Mouse (Mus musculus) cerebellum, adult 2 months (tissue): ENCODE measurements at regions not wholly inside any gene's neighbourhood (a gene's known extent, or its start where the extent isn't known, plus 50 kb on each side); places are given as distances from the start of the nearest gene placed in this dataset.

ENCODE experiments used
- DNase-seq, 2 experiments: peaks; one replicate each; pipeline ENCODE4 v3.0.0; 2021
- H3K27ac ChIP-seq: fragments of 200-500 bp; 2 replicates; pipeline ENCODE4 v1.5.1; 2012; ENCODE audit warnings: low read length, control low read depth, inconsistent platforms; ENCODE audit not compliant: insufficient read depth
- H3K27me3 ChIP-seq: fragments of 200-500 bp; 2 replicates; pipeline ENCODE4 v1.6.1; 2012; ENCODE audit warnings: inconsistent platforms, mild to moderate bottlenecking, low read length, moderate library complexity; ENCODE audit not compliant: control insufficient read depth, insufficient read depth
- H3K4me1 ChIP-seq: fragments of 200-500 bp; 2 replicates; pipeline ENCODE4 v1.6.1; 2011; ENCODE audit warnings: low read length; ENCODE audit not compliant: control insufficient read depth, insufficient read depth
- H3K4me3 ChIP-seq: fragments of 200-500 bp; replicated peaks from 2 replicates; pipeline ENCODE3; 2011; ENCODE audit warnings: mild to moderate bottlenecking, low read depth, low read length, control low read depth; ENCODE audit not compliant: insufficient read depth
- CTCF ChIP-seq: fragments of 200-500 bp; IDR thresholded peaks from 2 replicates; pipeline ENCODE4 v1.5.1; 2011; ENCODE audit warnings: low read depth, mild to moderate bottlenecking, control low read depth, low read length, moderate library complexity, borderline replicate concordance; ENCODE audit not compliant: insufficient read depth
- POLR2A ChIP-seq: fragments of 200-500 bp; IDR thresholded peaks from 2 replicates; pipeline ENCODE4 v1.6.1; 2011; ENCODE audit warnings: low read length, control low read depth, borderline replicate concordance; ENCODE audit not compliant: insufficient read depth
- WGBS: fragments of 180-500 bp; shearing (Covaris S2); methylation state at CpG from one replicate; pipeline ENCODE4 v1.1.7; 2018; 5-methylcytosine and 5-hydroxymethylcytosine counted together

- H3K4me3 ChIP-seq, result no peak overlapping the region
- DNase-seq, result no peak
Observed at GRCm38 (mm10) chr11:64134571-64135307, 55.5 kb upstream of the Cox10 start.

More at GRCm38 (mm10) chr11:64134571-64135307, 55.5 kb upstream of the Cox10 start:
- H3K27ac ChIP-seq, result no peak overlapping the region
- H3K27me3 ChIP-seq, result no peaks in the 10 kb centered on the region; the same call in 1 of the 2 replicates
- no peaks in the 10 kb centered on the region for H3K4me1 ChIP-seq
- TF ChIP-seq CTCF (no peak), POLR2A (no peak)
- WGBS, result 55% methylated on average over 15 of the region's 15 CpGs
